13 mouse cellular contexts compared by ENCODE assay signal in the genomic region with DNA sequence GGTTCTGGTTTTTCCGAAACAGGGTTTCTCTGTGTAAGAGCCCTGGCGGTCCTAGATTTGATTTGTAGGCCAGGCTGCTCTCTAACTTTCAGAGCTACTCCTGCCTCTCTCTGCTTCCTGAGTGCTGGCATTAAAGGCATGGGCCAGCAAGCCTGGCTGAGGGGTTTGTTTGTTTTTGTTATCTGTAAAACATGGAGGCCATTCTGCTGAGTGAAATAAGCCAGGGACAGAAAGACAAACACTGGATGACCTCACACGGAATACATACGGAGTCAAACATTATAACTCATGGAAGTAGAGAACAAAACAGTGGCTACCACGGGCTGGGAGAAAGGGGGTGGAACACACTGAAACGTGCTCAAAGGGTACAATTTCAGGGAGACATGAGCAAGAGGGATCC. TPM values are rescaled to one million over a fixed set of nuclear protein-coding genes. Genes with fewer than 3 reads are reported as not detected.
A peak's percentile ranks its signal among the peaks of the same experiment; 100 is the strongest.
DNase-seq lines count a peak whose midpoint lies in the region; ATAC-seq and TF ChIP-seq lines count a peak whose summit lies in the region.
"Had no signal": no experiment of that assay in that cellular context is flagged by ENCODE, and none has a peak within 500 bp of the region (broad histone marks: within the 10 kb centered on the region; RNA-seq: fewer than 3 reads in every experiment).

No protein-coding gene starts in this region.

- no peaks in the 10 kb centered on the region for H3K9me3 ChIP-seq in heart, embryonic 14.5 days (ENCODE audit: control insufficient read depth, low read length)
- no peaks in the 10 kb centered on the region for H3K9me3 ChIP-seq in heart, postnatal 0 days (replicated peaks; ENCODE audit: control insufficient read depth, low read length)
- no peaks in the 10 kb centered on the region for H3K9me3 ChIP-seq in liver, embryonic 15.5 days (replicated peaks)
- H3K9me3 ChIP-seq: embryonic facial prominence, embryonic 10.5 days; limb, embryonic 15.5 days had no signal

- TF ChIP-seq CTCF in heart, postnatal 0 days (IDR thresholded peaks at IDR 0.05; ENCODE audit: low read depth): no peak
- TF ChIP-seq CTCF in thymus, adult 2 months (IDR thresholded peaks at IDR 0.05; ENCODE audit: borderline replicate concordance, control insufficient read depth, extremely low read depth, insufficient read depth, low read length, poor library complexity): no peak

- DNase-seq in heart, adult 9 months (ENCODE audit: low spot score in 2 of 2): no peak
- DNase-seq in A20 (ENCODE audit: low read depth, low spot score): peak; percentile 21
- DNase-seq in heart, postnatal 0 days (ENCODE audit: low spot score): peak; percentile 41
- no peak for DNase-seq in embryo, embryonic 10.5 days (ENCODE audit: low spot score)
- no peak for DNase-seq in thymus, adult 2 months
- DNase-seq: kidney, postnatal 36 days; right cerebral cortex, adult 18-20 months had no signal

- H3K27ac ChIP-seq in heart, embryonic 14.5 days (replicated peaks in 1 of 2; ENCODE audit: control insufficient read depth in 1 of 2, insufficient read depth in 1 of 2, low read depth in 2 of 2, low read length in 2 of 2): peak overlapping the region; percentile 83 to 98
- H3K27ac ChIP-seq in heart, postnatal 0 days (ENCODE audit: low read depth): peak overlapping the region; percentile 98
- H3K27ac ChIP-seq in liver, embryonic 15.5 days (replicated peaks): peak overlapping the region; percentile 7
- no peak overlapping the region for H3K27ac ChIP-seq in thymus, adult 2 months (ENCODE audit: control insufficient read depth, insufficient read depth, low read length)
- H3K27ac ChIP-seq: embryonic facial prominence, embryonic 10.5 days; limb, embryonic 15.5 days had no signal

- peak overlapping the region; percentile 73 for H3K4me2 ChIP-seq in heart, embryonic 14.5 days (ENCODE audit: low read length)
- peak overlapping the region; percentile 64 for H3K4me2 ChIP-seq in heart, postnatal 0 days (ENCODE audit: low read depth, low read length)
- H3K4me2 ChIP-seq in liver, embryonic 15.5 days: peak overlapping the region; percentile 93

- ATAC-seq in heart, embryonic 14.5 days (ENCODE audit: insufficient number of reproducible peaks, insufficient read depth, low FRiP score, low read depth): no peak
- ATAC-seq in heart, postnatal 0 days (ENCODE audit: insufficient read depth, low read depth): no peak
- no peak for ATAC-seq in liver, embryonic 15.5 days (ENCODE audit: insufficient read depth)
- no peak for ATAC-seq in frontal cortex, adult (ENCODE audit: low TSS enrichment)
- ATAC-seq: CD4-positive, CD25-positive, alpha-beta regulatory T cell, adult 4 months had no signal

- TF ChIP-seq EP300 in heart, postnatal 0 days (IDR thresholded peaks at IDR 0.05; ENCODE audit: low read depth): no peak

- peak overlapping the region; percentile 28 to 75 for H3K4me3 ChIP-seq in heart, embryonic 14.5 days (ENCODE audit: control insufficient read depth in 1 of 2, insufficient read depth in 1 of 2, low read depth in 1 of 2, low read length in 2 of 2)
- peak overlapping the region; percentile 5 for H3K4me3 ChIP-seq in heart, postnatal 0 days (ENCODE audit: low read depth, low read length)
- 0 out of 2 replicates have a peak overlapping the region, but pooled peaks have one; percentile 76 for H3K4me3 ChIP-seq in liver, embryonic 15.5 days (replicated peaks)
- H3K4me3 ChIP-seq in thymus, adult 2 months (ENCODE audit: control insufficient read depth, insufficient read depth, low read length): no peak overlapping the region

- no peaks in the 10 kb centered on the region for H3K27me3 ChIP-seq in heart, embryonic 14.5 days (ENCODE audit: control insufficient read depth, insufficient read depth, low read length)
- no peaks in the 10 kb centered on the region for H3K27me3 ChIP-seq in heart, postnatal 0 days (ENCODE audit: control insufficient read depth, insufficient read depth, low read length)
- H3K27me3 ChIP-seq in liver, embryonic 15.5 days: no peaks in the 10 kb centered on the region
- no peaks in the 10 kb centered on the region for H3K27me3 ChIP-seq in thymus, adult 2 months (ENCODE audit: control insufficient read depth, insufficient read depth, low read length)

- TF ChIP-seq POLR2A in thymus, adult 2 months (IDR thresholded peaks at IDR 0.05; ENCODE audit: control insufficient read depth, extremely low read depth, insufficient read depth, low read length, poor library complexity): no peak

- H3K4me1 ChIP-seq in heart, embryonic 14.5 days (ENCODE audit: control insufficient read depth in 2 of 2, insufficient read depth in 2 of 2, low read length in 2 of 2): peaks cover 13 to 24% of the 10 kb centered on the region in 2 experiments
- peaks cover 21% of the 10 kb centered on the region for H3K4me1 ChIP-seq in heart, postnatal 0 days (ENCODE audit: control insufficient read depth, insufficient read depth)
- H3K4me1 ChIP-seq in liver, embryonic 15.5 days (replicated peaks): peaks cover 40% of the 10 kb centered on the region
- peaks cover 12% of the 10 kb centered on the region for H3K4me1 ChIP-seq in thymus, adult 2 months (replicated peaks; ENCODE audit: control insufficient read depth, insufficient read depth, low read length)

- WGBS in heart, embryonic 14.5 days: 31% methylated on average over 6 of the region's 6 CpGs
- WGBS in heart, postnatal 0 days: 25% methylated on average over 6 of the region's 6 CpGs
- WGBS in liver, embryonic 15.5 days (ENCODE audit: insufficient replicate concordance): 45% methylated on average over 6 of the region's 6 CpGs
- 87% methylated on average over 6 of the region's 6 CpGs for WGBS in thymus, adult 2 months

- H3K36me3 ChIP-seq in heart, embryonic 14.5 days (ENCODE audit: control insufficient read depth, insufficient read depth, low read length): peaks cover 28% of the 10 kb centered on the region
- H3K36me3 ChIP-seq in heart, postnatal 0 days (replicated peaks; ENCODE audit: control insufficient read depth, insufficient read depth, low read length): peaks cover 18% of the 10 kb centered on the region
- peaks cover 12% of the 10 kb centered on the region for H3K36me3 ChIP-seq in liver, embryonic 15.5 days (replicated peaks)
- peaks cover 7% of the 10 kb centered on the region; the same call in 1 of the 2 replicates for H3K36me3 ChIP-seq in thymus, adult 2 months (ENCODE audit: control insufficient read depth, insufficient read depth, low read length)

- H3K9ac ChIP-seq in heart, embryonic 14.5 days (ENCODE audit: low read length): peak overlapping the region; percentile 35
- H3K9ac ChIP-seq in heart, postnatal 0 days (replicated peaks; ENCODE audit: low read depth, low read length): 0 out of 2 replicates have a peak overlapping the region, but pooled peaks have one; percentile 18
- no peak overlapping the region for H3K9ac ChIP-seq in liver, embryonic 15.5 days
- H3K9ac ChIP-seq: limb, embryonic 15.5 days had no signal

RNA-seq across cellular contexts. Expression of a gene that starts 1.9 kb away (rescaled TPM):
- 72.1 and 78.3 TPM in 2 replicates for polyA plus RNA-seq in heart, embryonic 14.5 days (2014; fragmentation: Nextera tagmentation; extraction: Ambion mirVana)
- total RNA-seq in heart, postnatal 0 days (2014; rRNA removed; ENCODE audit: low replicate concordance): 68.1 and 76.6 TPM in 2 replicates
- 67.0 and 71.4 TPM in 2 replicates for polyA plus RNA-seq in heart, postnatal 0 days (2015; fragmentation: Nextera tagmentation; extraction: Ambion mirVana)
- 19.6 and 20.2 TPM in 2 replicates for polyA plus RNA-seq in liver, embryonic 15.5 days (2015; fragmentation: Nextera tagmentation; extraction: Ambion mirVana)
- 5.1 and 5.5 TPM in 2 replicates for polyA plus RNA-seq in thymus, adult 2 months (2012; rRNA removed)

RNA-seq across cellular contexts. Expression of a gene that starts 35.5 kb away (rescaled TPM):
- polyA plus RNA-seq in heart, embryonic 14.5 days (2014; fragmentation: Nextera tagmentation; extraction: Ambion mirVana): 15.7 and 21.0 TPM in 2 replicates
- total RNA-seq in heart, postnatal 0 days (2014; rRNA removed; ENCODE audit: low replicate concordance): 5.6 and 12.3 TPM in 2 replicates
- polyA plus RNA-seq in heart, postnatal 0 days (2015; fragmentation: Nextera tagmentation; extraction: Ambion mirVana): 7.6 and 11.6 TPM in 2 replicates
- polyA plus RNA-seq in liver, embryonic 15.5 days (2015; fragmentation: Nextera tagmentation; extraction: Ambion mirVana): 8.6 and 8.8 TPM in 2 replicates
- 3.2 and 4.7 TPM in 2 replicates for polyA plus RNA-seq in thymus, adult 2 months (2012; rRNA removed)

Comparison
In these comparisons a context has a peak if more than half of its experiments do, and no peak if none do; other contexts are left out.
1. DNase-seq: peak in A20 (single experiment) and heart, postnatal 0 days (single experiment); none in heart, adult 9 months (0 of 2), embryo, embryonic 10.5 days (single experiment) and thymus, adult 2 months (single experiment).
2. Peak in every context shown above with its lines, with median percentiles within 50 percentile points of each other: H3K4me2 ChIP-seq.